Mouse (Mus musculus) ES-E14 (cell line): ENCODE measurements around the gene Grin3a.

Experiments used
- CHD2 ChIP-seq: IDR thresholded peaks from 2 replicates; pipeline ENCODE4 v1.6.1; 2014; ENCODE audit warnings: mild to moderate bottlenecking, low read depth, low read length, inconsistent platforms
- HCFC1 ChIP-seq: IDR thresholded peaks from 2 replicates; pipeline ENCODE4 v1.6.1; 2012; ENCODE audit warnings: low read length, inconsistent platforms, borderline replicate concordance; ENCODE audit not compliant: insufficient read depth
- MAFK ChIP-seq: IDR thresholded peaks from 2 replicates; pipeline ENCODE4 v1.6.1; 2014; ENCODE audit warnings: mild to moderate bottlenecking, low read depth, low read length, inconsistent platforms; ENCODE audit not compliant: insufficient read depth
- ZC3H11A ChIP-seq: IDR thresholded peaks from 2 replicates; pipeline ENCODE4 v1.6.1; 2012; ENCODE audit warnings: low read depth, mild to moderate bottlenecking, inconsistent platforms, low read length, borderline replicate concordance

GRCm38 (mm10) chr4:49813852-49814251 is 31.7 kb downstream of the Grin3a start:
- TF ChIP-seq HCFC1: no peak
- no peak for TF ChIP-seq ZC3H11A
- TF ChIP-seq MAFK: no peak
- TF ChIP-seq CHD2: no peak
